Mouse (Mus musculus): ENCODE measurements around the gene Tead2.

Gene Tead2

GRCm38 (mm10) chr7:45263006-45263607 lies 47.6 kb downstream of the Tead2 start:
- DNase-seq, result no peak

- no peak for DNase-seq
Measured at GRCm38 (mm10) chr7:45264348-45264747, 48.8 kb downstream of the Tead2 start.

- no peak for DNase-seq
Measured at GRCm38 (mm10) chr7:45265518-45265917, 50.0 kb downstream of the Tead2 start.

- DNase-seq, result no peak
Measured at GRCm38 (mm10) chr7:45272786-45273412, 57.3 kb downstream of the Tead2 start.

GRCm38 (mm10) chr7:45273672-45274071 lies 58.1 kb downstream of the Tead2 start:
- no peak for DNase-seq

- DNase-seq, result peak; percentile 75 to 86
Measured at GRCm38 (mm10) chr7:45277136-45277760, 61.7 kb downstream of the Tead2 start, which contains the start of gene Slc6a21. Gene Slc6a21 (plus strand): TSS chr7:45277513.

All from lung, adult 18-20 months (tissue).